Mouse (Mus musculus): ENCODE measurements around the gene Rpl10. TPM values are rescaled to one million over a fixed set of nuclear protein-coding genes. Genes with fewer than 3 reads are reported as not detected.

Rpl10 gene
- 100 to 1,000 TPM; 150 to 215 TPM for total RNA-seq (2021)

- peak; percentile 92 to 93 for DNase-seq (ENCODE audit: extremely low spot score in 1 of 2, low spot score in 2 of 2)
- intact Hi-C loops (cut with DNase I) = no loop called here
Observed at GRCm38 (mm10) chrX:74270062-74270901, at the start of gene Rpl10. Rpl10 (plus strand) TSS chrX:74270812.

DNA sequence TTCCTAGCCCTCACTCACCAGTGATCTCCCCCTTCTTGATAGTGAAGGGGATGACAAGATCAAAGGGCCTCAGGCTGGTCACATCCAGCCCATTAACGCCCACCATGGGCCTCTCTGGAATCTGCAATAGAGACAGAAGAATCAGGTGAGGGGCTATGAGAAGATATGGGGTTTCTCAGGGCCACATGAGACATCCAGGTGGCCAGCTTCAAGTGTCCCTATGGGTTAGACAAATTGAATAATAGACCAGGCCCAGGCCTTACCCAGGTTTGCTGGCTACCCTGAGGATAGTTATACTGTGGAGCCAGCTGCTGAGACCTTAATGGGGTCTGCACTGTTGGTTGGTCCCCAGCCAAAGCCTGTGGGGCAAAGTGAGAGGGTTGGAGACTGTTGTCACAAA lies 40.6 kb upstream of the Rpl10 start:
- intact Hi-C loops (cut with DNase I) = no loop called here
- DNase-seq (ENCODE audit: extremely low spot score in 1 of 2, low spot score in 2 of 2) = no peak

- DNase-seq (ENCODE audit: extremely low spot score in 1 of 2, low spot score in 2 of 2) = no peak
- intact Hi-C loops (cut with DNase I) = no loop called here
Observed at GRCm38 (mm10) chrX:74233196-74233595, 37.4 kb upstream of the Rpl10 start.

GRCm38 (mm10) chrX:74240332-74240731 lies 30.3 kb upstream of the Rpl10 start:
- intact Hi-C loops (cut with DNase I) = loop anchor here (10.0 kb wide), 1 partner anchor 276 kb away; the partner anchor contains the start of gene Hcfc1
- DNase-seq (ENCODE audit: extremely low spot score in 1 of 2, low spot score in 2 of 2) = no peak

DNA sequence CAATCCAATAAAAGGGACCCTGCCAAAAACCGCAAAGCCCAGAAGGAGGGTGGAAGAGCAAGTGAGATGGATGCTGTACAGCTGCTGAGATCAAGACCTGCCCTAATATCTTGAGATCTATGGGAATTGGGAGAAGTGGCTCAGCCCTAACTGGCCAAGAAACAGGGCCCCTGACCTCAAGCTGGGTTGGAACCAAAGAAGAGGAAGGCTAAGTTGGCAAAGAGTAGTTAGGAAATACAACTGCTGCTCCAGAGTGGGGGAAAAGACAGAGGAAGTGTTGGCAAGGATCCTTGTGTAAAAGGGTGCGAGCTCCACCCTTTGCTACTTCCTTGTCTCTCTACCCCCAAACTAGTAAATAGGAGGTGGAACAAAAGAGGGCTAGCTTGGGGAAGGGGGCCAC lies 27.2 kb upstream of the Rpl10 start:
- DNase-seq (ENCODE audit: extremely low spot score in 1 of 2, low spot score in 2 of 2) = no peak
- intact Hi-C loops (cut with DNase I) = loop anchor here (10.0 kb wide), 1 partner anchor 279 kb away; the partner anchor contains the start of gene Hcfc1

GRCm38 (mm10) chrX:74243807-74244206 lies 26.8 kb upstream of the Rpl10 start:
- no peak for DNase-seq (ENCODE audit: extremely low spot score in 1 of 2, low spot score in 2 of 2)
- intact Hi-C loops (cut with DNase I) = loop anchor here (10.0 kb wide), 1 partner anchor 279 kb away; the partner anchor contains the start of gene Hcfc1

DNA sequence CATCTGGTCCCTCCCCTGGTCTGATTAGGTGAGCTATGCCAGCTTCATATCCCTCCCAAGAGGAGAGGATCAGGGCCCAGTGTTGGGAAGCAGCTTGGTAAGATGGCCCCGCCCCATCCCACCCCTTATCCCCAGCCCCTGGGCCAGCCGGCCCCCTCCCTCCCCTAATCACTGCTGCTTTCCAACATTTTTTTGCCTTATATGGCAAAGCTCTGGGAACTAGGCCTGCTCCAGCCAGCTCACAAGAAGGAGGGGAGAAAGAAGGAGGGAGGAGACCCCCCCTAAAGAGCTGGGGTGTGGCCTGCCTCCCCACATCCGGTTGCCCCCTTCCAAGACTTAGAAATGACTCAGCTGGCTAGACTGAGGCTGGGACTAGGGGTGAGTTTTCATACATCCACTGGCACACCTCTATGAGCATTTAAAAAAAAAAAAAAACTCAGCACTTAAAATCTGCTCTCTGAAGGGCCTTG lies 26.0 kb upstream of the Rpl10 start:
- DNase-seq (ENCODE audit: extremely low spot score in 1 of 2, low spot score in 2 of 2) = peak; percentile 20 to 61
- intact Hi-C loops (cut with DNase I) = loop anchor here (10.0 kb wide), 1 partner anchor 280 kb away; the partner anchor contains the start of gene Hcfc1

DNA sequence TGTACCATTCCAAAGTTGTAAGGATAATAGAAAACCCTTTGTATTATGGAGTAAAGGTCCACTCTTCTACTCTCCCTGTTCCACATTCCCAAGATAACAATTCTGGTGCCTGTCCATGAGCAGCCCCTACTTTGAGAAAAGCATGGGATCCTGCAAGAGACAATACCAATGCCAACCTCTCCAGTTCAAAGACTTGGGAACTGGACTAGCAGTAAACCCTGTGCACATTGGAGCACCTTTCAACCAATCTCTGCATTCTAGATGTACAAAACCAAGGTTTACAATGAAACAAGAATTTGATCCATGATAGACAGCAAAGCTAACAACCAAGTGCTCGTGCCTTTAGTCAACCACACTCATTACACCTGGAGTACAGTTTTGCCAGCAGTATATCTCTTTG lies 25.5 kb upstream of the Rpl10 start:
- intact Hi-C loops (cut with DNase I) = loop anchor here (10.0 kb wide), 1 partner anchor 280 kb away; the partner anchor contains the start of gene Hcfc1
- no peak for DNase-seq (ENCODE audit: extremely low spot score in 1 of 2, low spot score in 2 of 2)

- intact Hi-C loops (cut with DNase I) = loop anchor here (10.0 kb wide), 1 partner anchor 281 kb away; the partner anchor contains the start of gene Hcfc1
- DNase-seq (ENCODE audit: extremely low spot score in 1 of 2, low spot score in 2 of 2) = peak; percentile 71 to 92
Observed at GRCm38 (mm10) chrX:74245687-74246086, 24.9 kb upstream of the Rpl10 start.

DNA sequence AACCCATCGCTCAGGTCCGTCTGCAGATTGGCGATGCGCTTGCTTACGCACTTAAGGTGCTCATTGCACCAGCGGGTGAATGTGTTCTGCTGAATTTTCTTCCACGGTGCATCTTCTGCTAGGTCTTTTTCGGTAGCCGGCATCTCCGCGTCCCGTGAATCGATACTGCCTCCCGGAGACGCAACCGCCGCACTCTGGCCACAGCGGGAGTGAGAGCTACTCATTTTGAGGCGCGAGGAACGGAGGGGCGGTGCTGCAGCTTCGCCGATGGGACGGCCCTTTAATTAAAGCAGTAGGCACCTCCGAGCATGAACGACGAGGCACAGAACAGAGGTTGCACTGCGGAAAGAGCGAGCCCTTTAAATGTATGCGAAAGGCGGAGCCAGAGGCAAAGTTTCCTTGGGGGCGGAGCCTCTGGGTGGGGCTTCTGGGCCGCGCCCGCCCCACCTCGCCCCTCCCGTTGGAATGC lies 24.4 kb upstream of the Rpl10 start:
- peak; percentile 84 to 90 for DNase-seq (ENCODE audit: extremely low spot score in 1 of 2, low spot score in 2 of 2)
- intact Hi-C loops (cut with DNase I) = loop anchor here (10.0 kb wide), 1 partner anchor 281 kb away; the partner anchor contains the start of gene Hcfc1

- no peak for DNase-seq (ENCODE audit: extremely low spot score in 1 of 2, low spot score in 2 of 2)
- intact Hi-C loops (cut with DNase I) = loop anchor here (10.0 kb wide), 1 partner anchor 282 kb away; the partner anchor contains the start of gene Hcfc1
Observed at GRCm38 (mm10) chrX:74246693-74247092, 23.9 kb upstream of the Rpl10 start.

DNA sequence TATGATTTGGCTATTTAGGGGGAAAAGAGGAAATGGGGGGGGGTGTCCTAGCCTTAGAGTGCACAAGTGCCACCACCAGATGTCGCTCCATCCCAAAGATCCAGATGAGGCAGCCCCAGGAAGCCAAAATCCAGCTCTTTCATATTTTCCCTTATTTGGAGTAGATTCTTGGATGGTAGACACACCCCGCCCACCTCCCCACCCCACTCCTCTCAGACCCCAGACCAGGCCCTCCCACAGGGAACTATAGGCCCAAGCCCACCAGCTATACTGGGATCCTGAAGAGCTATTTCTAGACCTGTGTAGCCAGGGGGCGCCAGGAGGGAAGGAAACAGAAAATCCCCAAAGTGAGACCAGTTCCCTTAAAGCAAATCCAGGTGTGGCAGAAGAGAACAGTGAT lies 22.0 kb upstream of the Rpl10 start:
- intact Hi-C loops (cut with DNase I) = loop anchor here (2.0 to 10.0 kb wide), 2 partner anchors 164 to 284 kb away; partner anchors contain the start of gene Hcfc1
- DNase-seq (ENCODE audit: extremely low spot score in 1 of 2, low spot score in 2 of 2) = peak in 1 of 2 experiments; percentile 58

- DNase-seq (ENCODE audit: extremely low spot score in 1 of 2, low spot score in 2 of 2) = peak in 1 of 2 experiments; percentile 83
- intact Hi-C loops (cut with DNase I) = loop anchor here (2.0 to 10.0 kb wide), 2 partner anchors 163 to 285 kb away; partner anchors contain the start of gene Hcfc1
Observed at GRCm38 (mm10) chrX:74249615-74250014, 21.0 kb upstream of the Rpl10 start, which contains the start of gene Flna. Flna (minus strand) TSS chrX:74249820.

GRCm38 (mm10) chrX:74254153-74254887 lies 16.3 kb upstream of the Rpl10 start, which contains the start of gene Emd:
Emd (plus strand) TSS chrX:74254687.
- intact Hi-C loops (cut with DNase I) = no loop called here
- DNase-seq (ENCODE audit: extremely low spot score in 1 of 2, low spot score in 2 of 2) = peak; percentile 83 to 93

DNA sequence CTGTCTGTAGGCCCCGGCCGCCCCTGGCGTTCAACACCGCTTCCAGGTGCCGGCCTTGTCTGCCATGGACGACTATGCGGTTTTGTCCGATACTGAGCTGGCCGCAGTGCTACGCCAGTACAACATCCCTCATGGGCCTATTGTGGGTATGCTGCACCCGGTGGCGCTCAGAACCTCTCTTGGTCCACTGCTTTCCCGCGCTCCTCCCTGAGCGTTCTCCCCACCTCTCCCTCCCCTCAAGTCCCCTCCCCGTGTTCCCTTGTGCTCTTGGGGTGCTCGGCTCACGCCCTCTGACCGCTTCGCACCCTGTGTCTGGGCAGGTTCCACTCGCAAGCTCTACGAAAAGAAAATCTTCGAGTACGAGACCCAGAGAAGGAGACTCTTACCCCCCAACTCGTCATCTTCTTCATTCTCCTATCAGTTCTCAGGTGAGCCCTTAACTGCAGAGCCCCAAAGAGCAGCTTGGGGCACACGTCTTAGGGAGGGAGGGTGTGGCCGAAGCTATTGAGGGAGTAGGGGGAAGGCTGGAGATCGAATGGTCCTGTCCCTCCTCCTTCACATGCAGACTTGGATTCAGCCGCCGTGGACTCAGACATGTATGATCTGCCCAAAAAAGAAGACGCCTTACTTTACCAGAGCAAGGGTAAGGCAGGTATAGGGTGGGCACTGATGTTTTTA lies 15.6 kb upstream of the Rpl10 start:
- intact Hi-C loops (cut with DNase I) = no loop called here
- no peak for DNase-seq (ENCODE audit: extremely low spot score in 1 of 2, low spot score in 2 of 2)

GRCm38 (mm10) chrX:74257746-74258145 lies 12.9 kb upstream of the Rpl10 start:
- intact Hi-C loops (cut with DNase I) = no loop called here
- no peak for DNase-seq (ENCODE audit: extremely low spot score in 1 of 2, low spot score in 2 of 2)

DNA sequence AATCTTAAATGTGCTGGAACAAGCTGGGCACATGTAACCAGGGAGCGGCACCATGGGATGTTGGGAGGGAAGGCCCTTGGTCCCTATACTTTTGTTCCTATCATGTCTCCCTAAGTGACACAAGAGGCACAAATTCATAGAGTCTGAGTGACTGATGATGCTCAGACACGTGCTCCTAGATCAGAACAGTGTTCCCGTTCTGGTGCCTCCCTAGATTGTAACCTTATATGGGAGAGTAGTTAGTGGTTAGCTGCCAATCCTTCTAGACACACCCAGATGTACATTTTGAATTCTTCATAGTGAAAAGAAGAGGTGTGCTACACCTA lies 913 bp upstream of the Rpl10 start:
- DNase-seq (ENCODE audit: extremely low spot score in 1 of 2, low spot score in 2 of 2) = no peak
- intact Hi-C loops (cut with DNase I) = no loop called here

GRCm38 (mm10) chrX:74270902-74271551 lies 415 bp downstream of the Rpl10 start:
- DNase-seq (ENCODE audit: extremely low spot score in 1 of 2, low spot score in 2 of 2) = peak in 1 of 2 experiments; percentile 40
- intact Hi-C loops (cut with DNase I) = no loop called here

Measured in left cerebral cortex, postnatal 10 days (tissue).